Mouse (Mus musculus) embryonic fibroblast, embryonic 13.5 days (primary cell): ENCODE measurements around the gene Tbc1d16.

Experiments used
- CTCF ChIP-seq: IDR thresholded peaks from 2 replicates; pipeline ENCODE4 v1.5.1; 2011; ENCODE audit warnings: mild to moderate bottlenecking, control low read depth, low read length, moderate library complexity, borderline replicate concordance; ENCODE audit not compliant: insufficient read depth
- POLR2A ChIP-seq: IDR thresholded peaks from 2 replicates; pipeline ENCODE4 v1.6.1; 2011; ENCODE audit warnings: low read depth, mild to moderate bottlenecking, control low read depth, low read length, moderate library complexity

GRCm38 (mm10) chr11:119157377-119158189, 70.7 kb downstream of the Tbc1d16 start:
- TF ChIP-seq POLR2A (no peak), CTCF (no peak)
